Mouse (Mus musculus): Measurements from ENCODE around the gene Mrgprd. TPM values are rescaled to one million over a fixed set of nuclear protein-coding genes. Genes with fewer than 3 reads are reported as not detected.

Gene Mrgprd
- polyA plus RNA-seq, 1 experiment, result not detected

GRCm38 (mm10) chr7:145308061-145308675 is 6.5 kb upstream of the Mrgprd start:
- TF ChIP-seq POLR2A (IDR thresholded peaks at IDR 0.05; ENCODE audit: borderline replicate concordance, insufficient read depth, low read length) (no peak), CTCF (IDR thresholded peaks at IDR 0.05; ENCODE audit: borderline replicate concordance, insufficient read depth, low read depth, low read length) (no peak)
- H3K27me3 ChIP-seq (ENCODE audit: control insufficient read depth, insufficient read depth, low read length), result no peaks in the 10 kb centered on the region
- peaks cover 47% of the 10 kb centered on the region for H3K4me1 ChIP-seq (ENCODE audit: control insufficient read depth, insufficient read depth, low read length)
- 26% methylated on average over 30 of the region's 30 CpGs for WGBS
- no peak overlapping the region for H3K4me3 ChIP-seq (replicated peaks; ENCODE audit: insufficient read depth, low read depth, low read length)
- H3K27ac ChIP-seq (ENCODE audit: insufficient read depth, low read length), result peak overlapping the region; percentile 80
- peak; percentile 74 for DNase-seq

GRCm38 (mm10) chr7:145308866-145309265 is 5.8 kb upstream of the Mrgprd start:
- 21% methylated on average over 4 of the region's 4 CpGs for WGBS
- TF ChIP-seq CTCF (IDR thresholded peaks at IDR 0.05; ENCODE audit: borderline replicate concordance, insufficient read depth, low read depth, low read length) (no peak), POLR2A (IDR thresholded peaks at IDR 0.05; ENCODE audit: borderline replicate concordance, insufficient read depth, low read length) (no peak)
- peak; percentile 60 to 71 for DNase-seq

GRCm38 (mm10) chr7:145309877-145310276 is 4.8 kb upstream of the Mrgprd start:
- no peak for TF ChIP-seq CTCF (IDR thresholded peaks at IDR 0.05; ENCODE audit: borderline replicate concordance, insufficient read depth, low read depth, low read length)
- no peak for TF ChIP-seq POLR2A (IDR thresholded peaks at IDR 0.05; ENCODE audit: borderline replicate concordance, insufficient read depth, low read length)
- peak in 1 of 2 experiments; percentile 36 for DNase-seq
- WGBS, result 25% methylated on average over 1 of the region's 1 CpGs

More at GRCm38 (mm10) chr7:145308866-145309265, 5.8 kb upstream of the Mrgprd start:
- Histone ChIP-seq H3K27me3 (ENCODE audit: control insufficient read depth, insufficient read depth, low read length) (no peaks in the 10 kb centered on the region), H3K27ac (ENCODE audit: insufficient read depth, low read length) (peak overlapping the region; percentile 80), H3K4me1 (ENCODE audit: control insufficient read depth, insufficient read depth, low read length) (peaks cover 45% of the 10 kb centered on the region), H3K4me3 (replicated peaks; ENCODE audit: insufficient read depth, low read depth, low read length) (no peak overlapping the region)

GRCm38 (mm10) chr7:145310526-145310925 is 4.1 kb upstream of the Mrgprd start:
- 58% methylated on average over 5 of the region's 5 CpGs for WGBS
- H3K27ac ChIP-seq (ENCODE audit: insufficient read depth, low read length), result no peak overlapping the region
- H3K4me3 ChIP-seq (replicated peaks; ENCODE audit: insufficient read depth, low read depth, low read length), result no peak overlapping the region
- DNase-seq, result no peak
- H3K4me1 ChIP-seq (ENCODE audit: control insufficient read depth, insufficient read depth, low read length), result peaks cover 46% of the 10 kb centered on the region
- TF ChIP-seq CTCF (IDR thresholded peaks at IDR 0.05; ENCODE audit: borderline replicate concordance, insufficient read depth, low read depth, low read length), result no peak
- TF ChIP-seq POLR2A (IDR thresholded peaks at IDR 0.05; ENCODE audit: borderline replicate concordance, insufficient read depth, low read length), result no peak
- H3K27me3 ChIP-seq (ENCODE audit: control insufficient read depth, insufficient read depth, low read length), result no peaks in the 10 kb centered on the region

More at GRCm38 (mm10) chr7:145309877-145310276, 4.8 kb upstream of the Mrgprd start:
- Histone ChIP-seq H3K4me3 (replicated peaks; ENCODE audit: insufficient read depth, low read depth, low read length) (no peak overlapping the region), H3K27ac (ENCODE audit: insufficient read depth, low read length) (peak overlapping the region; percentile 29; the same call in 1 of the 2 replicates), H3K4me1 (ENCODE audit: control insufficient read depth, insufficient read depth, low read length) (peaks cover 41% of the 10 kb centered on the region), H3K27me3 (ENCODE audit: control insufficient read depth, insufficient read depth, low read length) (no peaks in the 10 kb centered on the region)

GRCm38 (mm10) chr7:145312137-145312536 is 2.5 kb upstream of the Mrgprd start:
- Histone ChIP-seq H3K4me1 (ENCODE audit: control insufficient read depth, insufficient read depth, low read length) (peaks cover 50% of the 10 kb centered on the region), H3K27me3 (ENCODE audit: control insufficient read depth, insufficient read depth, low read length) (no peaks in the 10 kb centered on the region), H3K4me3 (replicated peaks; ENCODE audit: insufficient read depth, low read depth, low read length) (no peak overlapping the region), H3K27ac (ENCODE audit: insufficient read depth, low read length) (no peak overlapping the region)
- TF ChIP-seq CTCF (IDR thresholded peaks at IDR 0.05; ENCODE audit: borderline replicate concordance, insufficient read depth, low read depth, low read length), result no peak
- TF ChIP-seq POLR2A (IDR thresholded peaks at IDR 0.05; ENCODE audit: borderline replicate concordance, insufficient read depth, low read length), result no peak
- DNase-seq, result peak in 1 of 2 experiments; percentile 46
- WGBS, result 17% methylated on average over 3 of the region's 3 CpGs

GRCm38 (mm10) chr7:145317522-145317921 is 2.9 kb downstream of the Mrgprd start:
- Histone ChIP-seq H3K27ac (ENCODE audit: insufficient read depth, low read length) (0 out of 2 replicates have a peak overlapping the region, but pooled peaks have one; percentile 11), H3K4me1 (ENCODE audit: control insufficient read depth, insufficient read depth, low read length) (peaks cover 23% of the 10 kb centered on the region), H3K27me3 (ENCODE audit: control insufficient read depth, insufficient read depth, low read length) (no peaks in the 10 kb centered on the region), H3K4me3 (replicated peaks; ENCODE audit: insufficient read depth, low read depth, low read length) (no peak overlapping the region)
- DNase-seq, result no peak
- WGBS, result 53% methylated on average over 4 of the region's 4 CpGs
- TF ChIP-seq POLR2A (IDR thresholded peaks at IDR 0.05; ENCODE audit: borderline replicate concordance, insufficient read depth, low read length), result no peak
- TF ChIP-seq CTCF (IDR thresholded peaks at IDR 0.05; ENCODE audit: borderline replicate concordance, insufficient read depth, low read depth, low read length), result no peak

DNA sequence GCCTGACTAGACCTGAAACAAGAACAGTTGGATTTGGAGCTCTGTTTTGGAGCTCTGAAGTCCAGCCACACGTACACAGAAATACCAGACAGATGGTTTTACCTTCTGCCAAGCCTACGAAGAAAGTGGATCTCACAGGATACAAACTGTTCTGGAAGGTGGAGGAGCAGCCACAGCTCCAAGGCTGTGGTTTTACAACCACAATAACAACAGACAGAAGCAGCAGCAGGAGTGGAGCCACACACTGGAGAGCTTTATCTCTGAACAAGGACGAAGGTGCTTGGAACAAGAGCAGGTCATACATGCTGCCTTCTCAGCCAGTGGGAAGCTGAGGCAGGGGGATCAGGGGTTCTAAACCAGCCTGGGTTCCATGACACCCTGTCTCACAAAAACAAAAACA is 4.8 kb downstream of the Mrgprd start:
- DNase-seq, result peak; percentile 71 to 90
- WGBS, result 8% methylated on average over 3 of the region's 3 CpGs
- H3K4me3 ChIP-seq (replicated peaks; ENCODE audit: insufficient read depth, low read depth, low read length), result no peak overlapping the region

GRCm38 (mm10) chr7:145323607-145324006 is 9.0 kb downstream of the Mrgprd start:
- no peak overlapping the region for H3K27ac ChIP-seq (ENCODE audit: insufficient read depth, low read length)
- TF ChIP-seq CTCF (IDR thresholded peaks at IDR 0.05; ENCODE audit: borderline replicate concordance, insufficient read depth, low read depth, low read length) (no peak), POLR2A (IDR thresholded peaks at IDR 0.05; ENCODE audit: borderline replicate concordance, insufficient read depth, low read length) (no peak)
- H3K27me3 ChIP-seq (ENCODE audit: control insufficient read depth, insufficient read depth, low read length), result no peaks in the 10 kb centered on the region
- H3K4me1 ChIP-seq (ENCODE audit: control insufficient read depth, insufficient read depth, low read length), result peaks cover 16% of the 10 kb centered on the region
- WGBS, result 38% methylated on average over 4 of the region's 4 CpGs
- DNase-seq, result no peak
- H3K4me3 ChIP-seq (replicated peaks; ENCODE audit: insufficient read depth, low read depth, low read length), result no peak overlapping the region

More for the DNA sequence above, 4.8 kb downstream of the Mrgprd start:
- peak overlapping the region; percentile 99 for H3K27ac ChIP-seq (ENCODE audit: insufficient read depth, low read length)
- TF ChIP-seq POLR2A (IDR thresholded peaks at IDR 0.05; ENCODE audit: borderline replicate concordance, insufficient read depth, low read length) (no peak), CTCF (IDR thresholded peaks at IDR 0.05; ENCODE audit: borderline replicate concordance, insufficient read depth, low read depth, low read length) (no peak)
- H3K4me1 ChIP-seq (ENCODE audit: control insufficient read depth, insufficient read depth, low read length), result peaks cover 28% of the 10 kb centered on the region
- no peaks in the 10 kb centered on the region for H3K27me3 ChIP-seq (ENCODE audit: control insufficient read depth, insufficient read depth, low read length)
